27 mouse cellular contexts compared by ENCODE assay signal in the genomic region with DNA sequence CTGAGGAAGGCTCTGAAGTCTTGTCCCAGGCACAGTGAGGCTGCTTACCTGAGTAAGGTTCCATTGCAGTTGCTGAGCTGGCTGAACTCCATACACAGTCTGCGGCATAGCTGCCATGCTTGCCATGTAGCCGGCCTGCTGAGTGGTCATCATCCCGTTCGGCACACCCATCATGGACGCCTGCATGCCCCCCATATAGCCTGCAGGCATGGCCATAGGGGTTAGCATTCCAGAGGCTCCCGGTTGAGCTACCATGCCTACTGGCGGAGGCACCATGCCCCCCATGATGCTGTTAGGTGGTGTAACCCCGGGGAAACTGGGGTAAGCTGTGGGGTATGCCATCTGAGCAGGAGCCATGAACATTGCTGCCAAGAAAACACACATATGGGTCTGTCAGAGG.
"Had no signal": no experiment of that assay in that cellular context is flagged by ENCODE, and none has a peak within 500 bp of the region (broad histone marks: within the 10 kb centered on the region; RNA-seq: fewer than 3 reads in every experiment).

No protein-coding gene starts in this region.

- H3K4me1 ChIP-seq: embryonic facial prominence, embryonic 12.5 days; embryonic facial prominence, embryonic 13.5 days; embryonic facial prominence, embryonic 15.5 days; forebrain, embryonic 10.5 days; forebrain, embryonic 12.5 days; forebrain, embryonic 13.5 days; forebrain, embryonic 15.5 days had no signal

- H3K4me2 ChIP-seq: embryonic facial prominence, embryonic 12.5 days; embryonic facial prominence, embryonic 13.5 days; embryonic facial prominence, embryonic 15.5 days; forebrain, embryonic 12.5 days; forebrain, embryonic 13.5 days; forebrain, embryonic 15.5 days; heart, embryonic 11.5 days; heart, embryonic 12.5 days had no signal

- DNase-seq: cerebellum, adult 8-10 months; cerebellum, adult 9-10 months; cerebellum, adult 9-11 months; cerebellum, postnatal 10 days; cerebellum, postnatal 25 days; cerebellum, postnatal 36 days; embryo, embryonic 11 days; forebrain, postnatal 0 days; gastrocnemius, adult 2 months; gastrocnemius, postnatal 10 days; gastrocnemius, postnatal 14 days; gastrocnemius, postnatal 25 days; gastrocnemius, postnatal 36 days; heart, adult 18-20 months; heart, adult 2 months had no signal

- H3K27ac ChIP-seq: embryonic facial prominence, embryonic 12.5 days; embryonic facial prominence, embryonic 13.5 days; embryonic facial prominence, embryonic 15.5 days; forebrain, embryonic 10.5 days; forebrain, embryonic 12.5 days; forebrain, embryonic 13.5 days; forebrain, embryonic 15.5 days; gastrocnemius, adult 2 months; heart, adult 2 months had no signal

- H3K9ac ChIP-seq: embryonic facial prominence, embryonic 12.5 days; embryonic facial prominence, embryonic 13.5 days; embryonic facial prominence, embryonic 15.5 days; forebrain, embryonic 12.5 days; forebrain, embryonic 13.5 days; forebrain, embryonic 15.5 days; forebrain, postnatal 0 days; heart, embryonic 12.5 days had no signal

- H3K9me3 ChIP-seq: embryonic facial prominence, embryonic 12.5 days; embryonic facial prominence, embryonic 13.5 days; embryonic facial prominence, embryonic 15.5 days; forebrain, embryonic 10.5 days; forebrain, embryonic 12.5 days; forebrain, embryonic 13.5 days; forebrain, embryonic 15.5 days; heart, embryonic 12.5 days had no signal

- H3K27me3 ChIP-seq: embryonic facial prominence, embryonic 12.5 days; embryonic facial prominence, embryonic 13.5 days; embryonic facial prominence, embryonic 15.5 days; forebrain, embryonic 12.5 days; forebrain, embryonic 13.5 days; forebrain, embryonic 15.5 days; heart, embryonic 12.5 days had no signal

- H3K4me3 ChIP-seq: embryonic facial prominence, embryonic 12.5 days; embryonic facial prominence, embryonic 13.5 days; embryonic facial prominence, embryonic 15.5 days; erythroblast, embryonic 14.5 days; forebrain, embryonic 10.5 days; forebrain, embryonic 12.5 days; forebrain, embryonic 13.5 days; forebrain, embryonic 15.5 days; gastrocnemius, adult 2 months; heart, adult 2 months; heart, embryonic 12.5 days had no signal

- ATAC-seq: forebrain, embryonic 13.5 days; forebrain, embryonic 14.5 days; forebrain, embryonic 15.5 days; forebrain, embryonic 16.5 days; forebrain, postnatal 0 days had no signal
